Mouse (Mus musculus) megakaryocyte-erythroid progenitor cell, adult 5-6 weeks (primary cell): ENCODE data around the gene Gm5039. TPM values are rescaled to one million over a fixed set of nuclear protein-coding genes. Genes with fewer than 3 reads are reported as not detected.
"Not testable (repeated sequence)": the region's sequence is repeated elsewhere in the genome, so short reads cannot be mapped to it uniquely, and the experiment has no call there.

Experiments
- ATAC-seq: replicated peaks from 2 replicates; pipeline ENCODE4 v1.8.0; 2016; ENCODE audit warnings: mild to moderate bottlenecking, inconsistent platforms; ENCODE audit not compliant: severe bottlenecking, poor library complexity, low FRiP score, low TSS enrichment
- total RNA-seq, 2 experiments: library from RNA; stranded (forward) in 1 of 2; stranded (reverse) in 1 of 2; fragments of 200-1000, 215-1000 nt in 1 of 2; fragments of >200 nt in 1 of 2; fragmentation: Nextera tagmentation in 1 of 2; gene quantifications; 2 replicates each; pipeline ENCODE4 v1.2.3; 2014 to 2017

The Gm5039 gene
- total RNA-seq (2014; fragmentation: Nextera tagmentation) (not detected in 2 replicates), total RNA-seq (2017) (not detected in 2 replicates)

- ATAC-seq: not testable (repeated sequence)
These were observed at the start of gene Gm5039 for GRCm38 (mm10) chr12:88323926-88324325. TSS of gene Gm5039 (minus strand) at chr12:88324026.

- ATAC-seq: no peak
These were observed 48.2 kb upstream of the Gm5039 start for GRCm38 (mm10) chr12:88372018-88372417.

GRCm38 (mm10) chr12:88370321-88370720 lies 46.5 kb upstream of the Gm5039 start:
- not testable (repeated sequence) for ATAC-seq

- ATAC-seq: peak; percentile 83
These were observed 45.9 kb upstream of the Gm5039 start for GRCm38 (mm10) chr12:88369690-88370089.

- ATAC-seq: no peak
These were observed 44.8 kb upstream of the Gm5039 start for GRCm38 (mm10) chr12:88368618-88369017.

- ATAC-seq: no peak
These were observed 43.8 kb upstream of the Gm5039 start for GRCm38 (mm10) chr12:88367673-88368072.

- no peak for ATAC-seq
These were observed 37.3 kb upstream of the Gm5039 start for GRCm38 (mm10) chr12:88361120-88361445.

- peak; percentile 99 for ATAC-seq
These were observed 36.8 kb upstream of the Gm5039 start, which contains the start of gene Adck1 for GRCm38 (mm10) chr12:88360441-88361119. TSS of gene Adck1 (plus strand) at chr12:88360554.

- no peak for ATAC-seq
These were observed 30.4 kb upstream of the Gm5039 start for GRCm38 (mm10) chr12:88354182-88354702.

- not testable (repeated sequence) for ATAC-seq
These were observed 17.5 kb upstream of the Gm5039 start for GRCm38 (mm10) chr12:88341286-88341685.

GRCm38 (mm10) chr12:88336662-88337413 lies 13.0 kb upstream of the Gm5039 start:
- ATAC-seq: peak; percentile 80

- no peak for ATAC-seq
These were observed 9.3 kb downstream of the Gm5039 start for GRCm38 (mm10) chr12:88314556-88314955.

GRCm38 (mm10) chr12:88297171-88297570 lies 26.7 kb downstream of the Gm5039 start:
- ATAC-seq: not testable (repeated sequence)

- ATAC-seq: not testable (repeated sequence)
These were observed 30.7 kb downstream of the Gm5039 start for GRCm38 (mm10) chr12:88293082-88293481.

- peak; percentile 42; the same call in 1 of the 2 replicates for ATAC-seq
These were observed 38.6 kb downstream of the Gm5039 start for GRCm38 (mm10) chr12:88285224-88285623.

- not testable (repeated sequence) for ATAC-seq
These were observed 49.4 kb downstream of the Gm5039 start, which contains the start of gene Gm5662 for GRCm38 (mm10) chr12:88274400-88274799. TSS of gene Gm5662 (minus strand) at chr12:88274500.

Other genes starting within 250 kb of the Gm5039 start
- gene Gm16368, start 240.3 kb downstream of the Gm5039 start, total RNA-seq (2014; fragmentation: Nextera tagmentation): not detected in 2 replicates
- not detected in 2 replicates for gene Gm16368, start 240.3 kb downstream of the Gm5039 start, total RNA-seq (2017)
- not detected in 2 replicates for gene Gm10436, start 141.9 kb downstream of the Gm5039 start, total RNA-seq (2014; fragmentation: Nextera tagmentation)
- not detected in 2 replicates for gene Gm10436, start 141.9 kb downstream of the Gm5039 start, total RNA-seq (2017)
- gene Gm8332, start 73.9 kb downstream of the Gm5039 start, total RNA-seq (2014; fragmentation: Nextera tagmentation): not detected in 2 replicates
- not detected in 2 replicates for gene Gm8332, start 73.9 kb downstream of the Gm5039 start, total RNA-seq (2017)
- not detected in 2 replicates for gene Gm5662, start 49.5 kb downstream of the Gm5039 start, total RNA-seq (2014; fragmentation: Nextera tagmentation)
- gene Gm5662, start 49.5 kb downstream of the Gm5039 start, total RNA-seq (2017): not detected in 2 replicates
- gene Adck1, start 36.5 kb upstream of the Gm5039 start, total RNA-seq (2014; fragmentation: Nextera tagmentation): 6.7 and 11.7 TPM in 2 replicates
- gene Adck1, start 36.5 kb upstream of the Gm5039 start, total RNA-seq (2017): 13.6 and 17.8 TPM in 2 replicates